Mouse (Mus musculus) neural tube, embryonic 11.5 days (tissue): ENCODE results near the gene Lgals3bp. TPM values are rescaled to one million over a fixed set of nuclear protein-coding genes. Genes with fewer than 3 reads are reported as not detected.
"Not testable (repeated sequence)": the region's sequence is repeated elsewhere in the genome, so short reads cannot be mapped to it uniquely, and the experiment has no call there.

Experiments
- ATAC-seq: fragments of 200-750 bp; cut with Nextera tagmentation; 2 replicates; pipeline ENCODE4 v1.8.0; 2017; ENCODE audit warnings: moderate number of reproducible peaks, mild to moderate bottlenecking, moderate TSS enrichment, moderate library complexity; ENCODE audit not compliant: insufficient read depth, low FRiP score, low TSS enrichment
- DNase-seq: peaks from one replicate; pipeline ENCODE4 v3.0.0-alpha.2; 2015; ENCODE audit warnings: low spot score
- H3K27ac ChIP-seq: fragments of 300-500 bp; sonication (generic); 2 replicates; pipeline ENCODE4 v1.5.1; 2014; ENCODE audit warnings: low read depth, mild to moderate bottlenecking, low read length
- H3K27me3 ChIP-seq: fragments of 300-500 bp; sonication (generic); 2 replicates; pipeline ENCODE4 v1.6.1; 2014; ENCODE audit warnings: mild to moderate bottlenecking, low read length, mixed read lengths; ENCODE audit not compliant: control insufficient read depth, insufficient read depth
- H3K36me3 ChIP-seq: fragments of 300-500 bp; sonication (generic); 2 replicates; pipeline ENCODE4 v1.6.1; 2014; ENCODE audit warnings: mild to moderate bottlenecking, low read length, moderate library complexity, mixed read lengths; ENCODE audit not compliant: control insufficient read depth, insufficient read depth
- H3K4me1 ChIP-seq: fragments of 300-500 bp; sonication (generic); 2 replicates; pipeline ENCODE4 v1.6.1; 2014; ENCODE audit warnings: low read length, mixed read lengths; ENCODE audit not compliant: control insufficient read depth, insufficient read depth
- H3K4me2 ChIP-seq: fragments of 300-500 bp; sonication (generic); 2 replicates; pipeline ENCODE4 v1.6.1; 2014; ENCODE audit warnings: low read depth, mild to moderate bottlenecking, moderate library complexity
- H3K4me3 ChIP-seq: fragments of 300-500 bp; sonication (generic); 2 replicates; pipeline ENCODE4 v1.5.1; 2014; ENCODE audit warnings: low read depth, low read length
- H3K9ac ChIP-seq: fragments of 300-500 bp; sonication (generic); 2 replicates; pipeline ENCODE4 v1.6.1; 2014; ENCODE audit warnings: mild to moderate bottlenecking, low read length
- H3K9me3 ChIP-seq: fragments of 300-500 bp; sonication (generic); 2 replicates; pipeline ENCODE4 v1.6.1; 2016; ENCODE audit warnings: low read length; ENCODE audit not compliant: control insufficient read depth
- WGBS: fragments of 180-500 bp; shearing (Covaris S2); extraction: QIAGEN DNeasy Blood & Tissue Kit; methylation state at CpG from one replicate; pipeline ENCODE4 v1.1.7; 2014; 5-methylcytosine and 5-hydroxymethylcytosine counted together
- polyA plus RNA-seq: library from polyadenylated mRNA; unstranded; fragments of >200 nt; fragmentation: Nextera tagmentation; extraction: Ambion mirVana; gene quantifications from 2 replicates; pipeline ENCODE4 v1.2.1, GENCODE M21; 2014

Lgals3bp gene
- polyA plus RNA-seq, 1 experiment from 2014 or later = 1.9 TPM

GRCm38 (mm10) chr11:118399891-118400565, 1.9 kb downstream of the Lgals3bp start:
- no peaks in the 10 kb centered on the region for H3K9me3 ChIP-seq
- no peak overlapping the region for H3K9ac ChIP-seq
- H3K27me3 ChIP-seq = no peaks in the 10 kb centered on the region
- H3K36me3 ChIP-seq = no peaks in the 10 kb centered on the region
- WGBS = 79% methylated on average over 5 of the region's 5 CpGs
- H3K4me3 ChIP-seq = no peak overlapping the region
- H3K4me1 ChIP-seq = 0 out of 2 replicates have a peak, but pooled peaks cover 2% of the 10 kb centered on the region
- no peak overlapping the region for H3K4me2 ChIP-seq
- DNase-seq = no peak
- H3K27ac ChIP-seq = no peak overlapping the region
- ATAC-seq = no peak

DNA sequence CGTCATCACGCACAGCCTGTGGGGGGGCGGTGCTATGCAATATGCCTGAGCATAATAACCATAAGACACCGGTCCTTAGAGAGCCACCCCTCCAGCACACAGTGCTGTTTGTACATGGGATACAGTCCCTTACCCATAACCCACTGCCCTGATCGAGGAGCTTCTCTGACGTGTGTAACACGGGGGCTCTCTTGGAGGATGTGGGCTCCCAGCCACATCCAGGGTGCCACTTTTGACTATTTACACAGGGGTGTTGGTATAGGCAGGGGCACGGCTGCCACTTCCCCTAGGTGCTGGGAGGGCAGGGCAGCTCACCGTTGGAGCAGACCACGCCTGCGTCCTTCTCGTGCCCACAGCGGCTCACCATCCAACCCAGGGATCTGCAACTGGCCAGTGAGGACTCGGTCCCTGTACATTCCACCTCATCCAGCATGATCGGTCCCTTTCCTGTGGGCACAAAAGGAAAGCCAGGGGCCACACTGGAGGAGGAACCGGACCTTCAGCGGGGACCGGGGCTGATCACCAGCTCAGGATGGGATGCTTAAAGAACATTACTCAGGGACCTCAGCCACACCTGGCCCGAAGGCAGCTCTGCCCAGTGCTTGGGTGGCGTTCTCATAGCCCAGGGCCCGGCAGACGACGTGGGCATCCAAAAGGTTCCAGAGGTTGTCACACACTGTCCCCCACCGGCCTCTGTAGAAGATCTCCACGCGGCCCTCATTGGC, 3.9 kb downstream of the Lgals3bp start:
- H3K4me2 ChIP-seq = no peak overlapping the region
- WGBS = 92% methylated on average over 26 of the region's 26 CpGs
- H3K4me1 ChIP-seq = 0 out of 2 replicates have a peak, but pooled peaks cover 2% of the 10 kb centered on the region
- H3K4me3 ChIP-seq = no peak overlapping the region
- no peaks in the 10 kb centered on the region for H3K27me3 ChIP-seq
- H3K9ac ChIP-seq = no peak overlapping the region
- H3K27ac ChIP-seq = no peak overlapping the region
- ATAC-seq = no peak
- DNase-seq = no peak
- no peaks in the 10 kb centered on the region for H3K36me3 ChIP-seq
- no peaks in the 10 kb centered on the region for H3K9me3 ChIP-seq

GRCm38 (mm10) chr11:118394538-118394937, 7.4 kb downstream of the Lgals3bp start:
- 60% methylated on average over 6 of the region's 6 CpGs for WGBS
- H3K27ac ChIP-seq = no peak overlapping the region
- no peak overlapping the region; the same call in 1 of the 2 replicates for H3K9ac ChIP-seq

DNA sequence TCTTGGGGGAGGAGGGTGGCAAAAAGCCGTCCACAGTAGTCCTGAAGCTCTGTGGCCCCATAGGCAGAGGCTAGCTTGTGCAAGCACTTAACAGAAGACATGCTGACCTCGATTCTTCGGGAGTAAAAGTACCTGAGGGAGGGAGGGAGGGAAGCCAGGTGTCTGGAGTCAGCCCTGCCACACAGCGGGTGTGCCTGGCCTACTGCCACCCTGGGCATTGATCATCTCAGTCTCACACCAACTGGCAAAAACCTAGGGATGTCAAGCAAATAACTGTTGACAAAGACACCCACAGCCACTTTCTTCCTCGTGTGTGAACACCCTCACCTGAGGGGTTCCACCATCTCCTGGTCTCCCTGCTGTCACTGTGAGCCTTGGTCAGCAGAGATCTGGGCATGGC, 7.9 kb downstream of the Lgals3bp start:
- no peak overlapping the region for H3K4me3 ChIP-seq
- 84% methylated on average over 5 of the region's 5 CpGs for WGBS
- H3K27ac ChIP-seq = no peak overlapping the region
- no peaks in the 10 kb centered on the region for H3K4me1 ChIP-seq
- no peak for DNase-seq
- no peaks in the 10 kb centered on the region for H3K36me3 ChIP-seq
- H3K4me2 ChIP-seq = no peak overlapping the region
- no peaks in the 10 kb centered on the region for H3K27me3 ChIP-seq
- ATAC-seq = no peak
- no peaks in the 10 kb centered on the region for H3K9me3 ChIP-seq
- no peak overlapping the region for H3K9ac ChIP-seq

More at GRCm38 (mm10) chr11:118394538-118394937, 7.4 kb downstream of the Lgals3bp start:
- no peaks in the 10 kb centered on the region for H3K36me3 ChIP-seq
- no peaks in the 10 kb centered on the region for H3K9me3 ChIP-seq
- H3K4me3 ChIP-seq = no peak overlapping the region
- H3K27me3 ChIP-seq = no peaks in the 10 kb centered on the region
- ATAC-seq (no peak), DNase-seq (no peak)
- H3K4me2 ChIP-seq = no peak overlapping the region
- H3K4me1 ChIP-seq = no peaks in the 10 kb centered on the region

DNA sequence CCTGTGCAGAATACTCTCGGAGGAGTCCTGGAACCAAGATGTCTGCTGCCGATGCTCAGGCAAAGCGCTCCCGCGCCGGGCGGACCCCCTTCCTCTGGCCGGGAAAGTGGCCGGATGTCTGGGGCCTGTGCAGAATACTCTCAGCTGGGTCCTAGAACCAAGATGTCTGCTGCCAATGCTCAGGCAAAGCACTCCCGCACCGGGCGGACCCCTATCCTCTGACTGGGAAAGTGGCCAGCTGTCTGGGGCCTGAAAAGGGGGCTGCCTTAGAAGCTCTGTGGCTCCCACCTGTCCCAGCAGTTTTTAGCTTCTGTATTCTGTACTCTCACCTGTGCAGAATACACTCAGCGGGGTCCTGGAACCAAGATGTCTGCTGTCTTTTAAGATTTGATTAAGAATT, 14.1 kb downstream of the Lgals3bp start:
- ATAC-seq, H3K36me3 ChIP-seq, H3K4me2 ChIP-seq, DNase-seq, H3K27ac ChIP-seq, H3K27me3 ChIP-seq, H3K4me1 ChIP-seq, H3K9me3 ChIP-seq, H3K9ac ChIP-seq, H3K4me3 ChIP-seq: not testable (repeated sequence)
- WGBS = 95% methylated on average over 13 of the region's 13 CpGs

DNA sequence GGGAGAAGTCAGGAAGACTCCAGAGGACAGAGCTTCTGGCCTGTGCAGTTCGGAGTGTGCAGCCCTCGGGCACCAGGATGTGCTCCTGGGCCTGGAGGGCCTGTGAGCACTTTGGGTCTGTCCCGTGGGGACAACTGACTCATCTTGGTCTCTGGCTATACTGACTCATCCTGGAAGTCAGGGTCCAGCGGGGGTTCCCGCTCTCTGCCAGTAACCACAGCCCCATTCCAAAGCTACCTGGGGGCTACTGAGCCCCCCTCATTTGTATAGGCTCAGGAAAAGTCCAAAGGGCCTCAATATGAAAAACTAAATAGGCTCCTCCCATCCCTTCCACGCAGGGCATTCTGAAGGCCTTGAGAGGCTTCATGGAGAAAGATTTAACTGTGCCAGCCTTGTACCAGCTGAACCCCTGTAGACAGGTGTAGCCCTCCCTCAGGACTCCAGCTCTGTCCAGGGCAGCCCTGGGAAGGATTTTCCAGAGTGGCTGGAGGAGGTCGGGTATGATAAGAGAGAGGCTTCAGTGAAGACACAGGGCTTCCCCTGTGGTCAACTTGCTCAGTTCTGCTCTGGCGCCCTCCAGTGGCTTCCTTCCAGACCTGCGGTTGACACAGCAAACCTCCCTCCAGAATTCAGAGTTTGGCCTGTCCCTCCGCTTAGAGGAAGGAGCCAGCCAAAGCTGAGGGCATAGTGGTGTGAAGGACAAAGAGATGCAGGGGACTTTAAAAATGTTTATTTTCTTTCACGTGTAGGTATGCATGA, 22.5 kb downstream of the Lgals3bp start:
- WGBS = 49% methylated on average over 11 of the region's 11 CpGs
- Histone ChIP-seq H3K4me3 (no peak overlapping the region), H3K4me1 (no peaks in the 10 kb centered on the region; the same call in 1 of the 2 replicates), H3K9me3 (no peaks in the 10 kb centered on the region), H3K36me3 (no peaks in the 10 kb centered on the region), H3K4me2 (no peak overlapping the region), H3K9ac (no peak overlapping the region), H3K27ac (no peak overlapping the region), H3K27me3 (no peaks in the 10 kb centered on the region)
- DNase-seq (peak; percentile 79), ATAC-seq (no peak)

GRCm38 (mm10) chr11:118378656-118379055, 23.2 kb downstream of the Lgals3bp start:
- Histone ChIP-seq H3K27me3 (no peaks in the 10 kb centered on the region), H3K4me2 (no peak overlapping the region), H3K4me3 (no peak overlapping the region), H3K27ac (no peak overlapping the region), H3K36me3 (no peaks in the 10 kb centered on the region), H3K9ac (no peak overlapping the region), H3K4me1 (no peaks in the 10 kb centered on the region; the same call in 1 of the 2 replicates), H3K9me3 (no peaks in the 10 kb centered on the region)
- 82% methylated on average over 6 of the region's 6 CpGs for WGBS
- ATAC-seq (no peak), DNase-seq (no peak)

DNA sequence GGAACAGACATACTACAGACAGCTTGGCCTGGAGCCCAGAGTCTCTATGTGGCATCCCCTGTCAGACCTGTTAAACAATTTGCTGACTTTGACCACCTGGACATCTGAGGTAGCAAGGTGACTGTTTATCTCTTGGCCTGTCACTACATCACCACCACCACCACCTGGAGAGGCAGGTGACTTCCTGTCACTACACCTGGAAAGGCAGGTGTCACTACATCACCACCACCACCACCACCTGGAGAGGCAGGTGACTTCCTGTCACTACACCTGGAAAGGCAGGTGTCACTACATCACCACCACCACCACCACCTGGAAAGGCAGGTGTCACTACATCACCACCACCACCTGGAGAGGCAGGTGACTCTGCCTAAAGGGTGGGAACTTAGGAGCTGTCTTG, 25.6 kb downstream of the Lgals3bp start:
- H3K27me3 ChIP-seq, H3K4me2 ChIP-seq, ATAC-seq, H3K9ac ChIP-seq, H3K4me3 ChIP-seq, H3K4me1 ChIP-seq, H3K36me3 ChIP-seq, DNase-seq, H3K27ac ChIP-seq, H3K9me3 ChIP-seq: not testable (repeated sequence)
